Mouse (Mus musculus): ENCODE results near the gene Zfp277. TPM values are rescaled to one million over a fixed set of nuclear protein-coding genes. Genes with fewer than 3 reads are reported as not detected.

Zfp277 gene
- polyA plus RNA-seq, 1 experiment from 2014 or later = 8.3 TPM

DNA sequence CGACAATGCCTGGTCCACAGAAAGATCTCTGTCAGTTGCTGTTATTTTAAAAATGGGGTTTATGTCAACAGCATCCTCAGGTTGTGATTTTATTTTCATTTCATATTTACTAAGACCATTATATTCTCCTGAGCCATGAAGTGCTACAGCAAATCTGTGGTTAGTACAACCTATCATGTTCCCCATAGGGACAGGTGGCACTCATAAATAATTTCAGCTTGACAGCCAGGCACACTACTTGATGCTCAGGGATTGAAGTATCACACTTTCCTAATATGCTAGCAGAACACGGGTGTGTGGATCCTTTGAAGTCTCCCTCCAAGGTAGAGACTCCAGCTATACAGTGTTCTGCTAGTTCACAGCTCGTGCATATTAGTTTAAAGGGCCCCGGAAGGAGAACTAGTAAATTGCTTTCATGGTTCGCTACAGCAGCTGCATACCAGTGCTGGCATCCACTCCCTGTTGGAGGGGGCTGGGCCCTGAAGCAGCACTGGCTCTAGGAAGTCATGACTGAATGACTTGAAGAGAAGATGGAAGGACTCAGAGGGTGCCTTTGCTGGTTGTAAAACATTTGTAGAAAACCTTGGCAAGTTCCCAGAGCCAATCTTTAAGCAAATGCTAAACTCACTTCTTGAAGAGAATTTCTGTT is 118.6 kb downstream of the Zfp277 start:
- DNase-seq = no peak
- no peak for ATAC-seq

DNA sequence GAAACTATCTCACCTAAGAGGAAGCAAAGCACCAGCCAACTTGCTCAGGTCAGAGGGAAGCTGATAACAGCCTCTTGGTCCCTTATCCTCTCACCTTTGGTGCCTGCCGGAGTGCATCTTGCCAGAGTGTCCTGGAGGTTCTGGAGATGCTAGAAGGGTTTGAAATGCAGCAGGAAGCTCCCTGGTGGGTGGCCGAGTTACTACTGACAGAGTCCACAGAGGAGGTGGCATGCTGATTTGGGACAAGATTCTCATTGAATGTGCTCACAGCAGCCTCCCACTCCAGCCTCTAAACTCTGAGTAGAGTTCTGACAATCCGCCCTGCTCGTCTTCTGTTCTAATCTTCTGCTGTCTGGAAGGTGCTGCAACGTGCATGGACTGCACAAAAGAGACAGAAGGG is 120.1 kb downstream of the Zfp277 start:
- Histone ChIP-seq H3K27ac (ENCODE audit: low read depth) (no peak overlapping the region), H3K9ac (replicated peaks) (no peak overlapping the region), H3K9me3 (ENCODE audit: low read length) (no peaks in the 10 kb centered on the region), H3K4me2 (ENCODE audit: low read depth, low read length) (no peak overlapping the region), H3K4me1 (ENCODE audit: insufficient read depth) (no peaks in the 10 kb centered on the region), H3K4me3 (ENCODE audit: low read depth, low read length) (no peak overlapping the region), H3K27me3 (ENCODE audit: insufficient read depth, low read length) (no peaks in the 10 kb centered on the region), H3K36me3 (replicated peaks; ENCODE audit: insufficient read depth, low read length) (no peaks in the 10 kb centered on the region; the same call in 1 of the 2 replicates)
- TF ChIP-seq EP300 (IDR thresholded peaks at IDR 0.05; ENCODE audit: low read depth) = no peak
- TF ChIP-seq CTCF (IDR thresholded peaks at IDR 0.05; ENCODE audit: low read depth) = no peak
- DNase-seq (no peak), ATAC-seq (no peak)
- WGBS (ENCODE audit: insufficient replicate concordance) = 83% methylated on average over 5 of the region's 5 CpGs

More for the DNA sequence above, 118.6 kb downstream of the Zfp277 start:
- WGBS (ENCODE audit: insufficient replicate concordance) = 75% methylated on average over 5 of the region's 5 CpGs
- H3K4me3 ChIP-seq (ENCODE audit: low read depth, low read length) = no peak overlapping the region
- H3K4me2 ChIP-seq (ENCODE audit: low read depth, low read length) = no peak overlapping the region
- H3K27ac ChIP-seq (ENCODE audit: low read depth) = no peak overlapping the region
- no peak overlapping the region for H3K9ac ChIP-seq (replicated peaks)
- no peak for TF ChIP-seq EP300 (IDR thresholded peaks at IDR 0.05; ENCODE audit: low read depth)
- TF ChIP-seq CTCF (IDR thresholded peaks at IDR 0.05; ENCODE audit: low read depth) = no peak
- no peaks in the 10 kb centered on the region for H3K4me1 ChIP-seq (ENCODE audit: insufficient read depth)
- H3K36me3 ChIP-seq (replicated peaks; ENCODE audit: insufficient read depth, low read length) = no peaks in the 10 kb centered on the region; the same call in 1 of the 2 replicates
- no peaks in the 10 kb centered on the region for H3K27me3 ChIP-seq (ENCODE audit: insufficient read depth, low read length)
- no peaks in the 10 kb centered on the region for H3K9me3 ChIP-seq (ENCODE audit: low read length)

DNA sequence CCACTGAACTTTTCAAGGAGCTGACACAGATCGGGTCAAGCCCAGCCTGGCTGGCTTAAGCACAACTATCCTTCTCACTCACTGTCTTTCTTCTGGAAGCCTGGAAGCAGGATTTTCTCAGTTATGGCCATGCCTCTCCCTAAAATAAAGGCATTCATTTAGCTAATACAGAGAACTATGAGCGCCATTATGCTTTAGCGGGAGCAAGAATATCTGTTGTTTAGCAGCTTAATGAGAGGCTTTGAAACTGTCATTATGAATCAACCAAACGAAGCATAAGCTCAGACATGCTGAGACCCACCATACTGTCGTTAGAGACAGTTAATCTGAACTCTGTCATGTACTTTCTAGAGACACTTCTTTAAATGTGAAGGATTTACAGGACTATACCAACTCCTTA is 120.9 kb downstream of the Zfp277 start:
- Histone ChIP-seq H3K4me3 (ENCODE audit: low read depth, low read length) (no peak overlapping the region), H3K9me3 (ENCODE audit: low read length) (no peaks in the 10 kb centered on the region), H3K27me3 (ENCODE audit: insufficient read depth, low read length) (no peaks in the 10 kb centered on the region), H3K36me3 (replicated peaks; ENCODE audit: insufficient read depth, low read length) (no peaks in the 10 kb centered on the region; the same call in 1 of the 2 replicates), H3K4me2 (ENCODE audit: low read depth, low read length) (no peak overlapping the region), H3K9ac (replicated peaks) (no peak overlapping the region), H3K4me1 (ENCODE audit: insufficient read depth) (no peaks in the 10 kb centered on the region), H3K27ac (ENCODE audit: low read depth) (no peak overlapping the region)
- WGBS (ENCODE audit: insufficient replicate concordance) = 79% methylated on average over 5 of the region's 5 CpGs
- ATAC-seq = no peak
- TF ChIP-seq EP300 (IDR thresholded peaks at IDR 0.05; ENCODE audit: low read depth) (no peak), CTCF (IDR thresholded peaks at IDR 0.05; ENCODE audit: low read depth) (no peak)
- no peak for DNase-seq

DNA sequence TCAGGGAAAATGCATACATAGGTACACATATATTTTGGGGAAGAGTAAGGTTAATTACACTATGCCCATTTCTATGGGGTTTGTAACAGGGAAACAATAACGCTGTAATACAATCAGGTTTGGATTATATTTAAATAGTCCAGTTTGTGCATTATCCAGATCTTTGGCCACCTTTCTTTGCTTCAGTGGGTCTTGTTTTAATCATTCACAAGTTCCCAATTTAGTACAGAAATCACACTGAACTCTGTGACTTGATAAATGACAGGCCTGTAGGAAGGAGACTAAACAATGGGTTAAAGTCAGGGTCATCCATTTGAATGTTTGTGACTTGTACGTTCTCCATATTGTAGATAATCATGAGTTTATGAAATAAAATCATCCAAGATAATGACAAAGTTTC is 130.6 kb downstream of the Zfp277 start:
- Histone ChIP-seq H3K4me2 (ENCODE audit: low read depth, low read length) (no peak overlapping the region), H3K9ac (replicated peaks) (no peak overlapping the region), H3K4me3 (ENCODE audit: low read depth, low read length) (no peak overlapping the region), H3K36me3 (replicated peaks; ENCODE audit: insufficient read depth, low read length) (no peaks in the 10 kb centered on the region), H3K4me1 (ENCODE audit: insufficient read depth) (no peaks in the 10 kb centered on the region), H3K27ac (ENCODE audit: low read depth) (no peak overlapping the region), H3K27me3 (ENCODE audit: insufficient read depth, low read length) (no peaks in the 10 kb centered on the region), H3K9me3 (ENCODE audit: low read length) (no peaks in the 10 kb centered on the region)
- TF ChIP-seq CTCF (IDR thresholded peaks at IDR 0.05; ENCODE audit: low read depth) (no peak), EP300 (IDR thresholded peaks at IDR 0.05; ENCODE audit: low read depth) (no peak)
- ATAC-seq (no peak), DNase-seq (no peak)
- 82% methylated on average over 2 of the region's 2 CpGs for WGBS (ENCODE audit: insufficient replicate concordance)

DNA sequence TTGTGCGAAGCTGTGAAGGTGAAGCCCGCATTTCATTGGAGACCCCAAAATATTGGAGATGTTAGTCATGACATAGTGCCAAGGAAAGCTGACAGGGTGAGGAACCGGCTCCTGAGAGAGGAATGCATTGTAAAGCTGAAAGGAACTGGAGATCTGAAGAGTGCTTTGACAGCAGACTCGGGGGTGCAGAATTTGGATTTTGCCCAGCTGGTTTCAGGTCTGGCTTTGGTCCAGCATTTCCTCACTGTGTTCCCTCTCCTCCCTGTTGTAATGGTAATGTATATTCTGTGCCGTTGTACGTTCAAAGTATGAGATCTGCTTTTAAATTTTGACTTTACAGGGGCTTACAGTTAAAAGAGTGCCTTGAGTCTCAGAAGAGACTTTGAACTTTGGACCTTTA is 141.7 kb downstream of the Zfp277 start:
- no peak overlapping the region for H3K4me2 ChIP-seq (ENCODE audit: low read depth, low read length)
- WGBS (ENCODE audit: insufficient replicate concordance) = 68% methylated on average over 6 of the region's 6 CpGs
- ATAC-seq (no peak), DNase-seq (no peak)
- TF ChIP-seq EP300 (IDR thresholded peaks at IDR 0.05; ENCODE audit: low read depth) (no peak), CTCF (IDR thresholded peaks at IDR 0.05; ENCODE audit: low read depth) (no peak)
- no peaks in the 10 kb centered on the region for H3K36me3 ChIP-seq (replicated peaks; ENCODE audit: insufficient read depth, low read length)
- no peak overlapping the region for H3K4me3 ChIP-seq (ENCODE audit: low read depth, low read length)
- H3K9ac ChIP-seq (replicated peaks) = no peak overlapping the region
- H3K9me3 ChIP-seq (ENCODE audit: low read length) = no peaks in the 10 kb centered on the region
- no peaks in the 10 kb centered on the region for H3K27me3 ChIP-seq (ENCODE audit: insufficient read depth, low read length)
- no peaks in the 10 kb centered on the region for H3K4me1 ChIP-seq (ENCODE audit: insufficient read depth)
- no peak overlapping the region for H3K27ac ChIP-seq (ENCODE audit: low read depth)

DNA sequence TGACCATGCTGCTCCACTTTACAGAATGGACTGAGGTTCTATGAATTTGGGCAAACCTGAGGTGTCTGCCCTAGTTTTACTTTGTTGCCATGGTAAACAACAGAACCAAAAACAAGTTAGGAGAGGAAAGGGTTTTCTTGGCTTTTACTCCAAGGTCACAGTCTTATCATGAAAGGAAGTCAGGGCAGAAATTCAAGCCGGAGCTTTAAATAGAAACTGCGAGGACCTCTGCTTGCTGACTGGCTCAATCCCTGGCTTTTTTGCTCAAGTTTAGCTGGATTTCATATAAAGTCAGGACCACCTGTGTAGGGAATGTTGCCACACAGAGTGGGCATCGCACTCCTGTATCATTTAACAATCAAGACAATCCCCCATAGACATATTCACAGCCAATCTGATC is 147.1 kb downstream of the Zfp277 start:
- no peak for DNase-seq
- TF ChIP-seq CTCF (IDR thresholded peaks at IDR 0.05; ENCODE audit: low read depth) = no peak
- TF ChIP-seq EP300 (IDR thresholded peaks at IDR 0.05; ENCODE audit: low read depth) = no peak
- no peak overlapping the region for H3K4me2 ChIP-seq (ENCODE audit: low read depth, low read length)
- no peaks in the 10 kb centered on the region for H3K4me1 ChIP-seq (ENCODE audit: insufficient read depth)
- no peaks in the 10 kb centered on the region for H3K36me3 ChIP-seq (replicated peaks; ENCODE audit: insufficient read depth, low read length)
- no peaks in the 10 kb centered on the region for H3K27me3 ChIP-seq (ENCODE audit: insufficient read depth, low read length)
- H3K9ac ChIP-seq (replicated peaks) = no peak overlapping the region
- WGBS (ENCODE audit: insufficient replicate concordance) = 64% methylated on average over 3 of the region's 3 CpGs
- no peaks in the 10 kb centered on the region for H3K9me3 ChIP-seq (ENCODE audit: low read length)
- ATAC-seq = no peak
- H3K4me3 ChIP-seq (ENCODE audit: low read depth, low read length) = no peak overlapping the region
- no peak overlapping the region for H3K27ac ChIP-seq (ENCODE audit: low read depth)

Data from liver, postnatal 0 days (tissue).